Mouse (Mus musculus) brain, adult 10 weeks (tissue): ENCODE results near the gene Fgb. TPM values are rescaled to one million over a fixed set of nuclear protein-coding genes. Genes with fewer than 3 reads are reported as not detected.

Experiments
- polyA plus RNA-seq: library from polyadenylated mRNA; stranded (reverse); fragments of 350-450 nt; fragmentation: Illumina TruSeq; extraction: RNeasy Lipid Tissue Mini Kit (QIAGEN cat#74804); gene quantifications from one replicate; pipeline ENCODE4 v1.2.3, GENCODE M21; 2015; ENCODE audit warnings: low read depth, low replicate concordance

Fgb gene
- 0.15 TPM for polyA plus RNA-seq

GRCm38 (mm10) chr3:83049680-83050079 lies at the start of gene Fgb:
Gene Fgb, minus strand, starts transcription at chr3:83049863.

GRCm38 (mm10) chr3:83055281-83056038 lies 5.8 kb upstream of the Fgb start, which contains the start of gene Plrg1:
Gene Plrg1, plus strand, starts transcription at chr3:83055522.

GRCm38 (mm10) chr3:83025475-83026301 lies 24.0 kb downstream of the Fgb start, which contains the start of gene Fga:
Gene Fga, plus strand, starts transcription at chr3:83026076.

GRCm38 (mm10) chr3:83007557-83007956 lies 42.1 kb downstream of the Fgb start, which contains the start of gene Fgg:
Gene Fgg, plus strand, starts transcription at chr3:83007724.

Other genes starting within 250 kb of the Fgb start
- gene Rbm46, start 173.4 kb downstream of the Fgb start, polyA plus RNA-seq = 0.52 TPM
- 0.13 TPM for gene Lrat, start 145.9 kb downstream of the Fgb start, polyA plus RNA-seq
- gene Fgg, start 42.1 kb downstream of the Fgb start, polyA plus RNA-seq = 0.45 TPM
- 0.70 TPM for gene Fga, start 23.8 kb downstream of the Fgb start, polyA plus RNA-seq
- gene Plrg1, start 5.7 kb upstream of the Fgb start, polyA plus RNA-seq = 51.9 TPM
- 0.80 TPM for gene Dchs2, start 78.1 kb upstream of the Fgb start, polyA plus RNA-seq